Mouse (Mus musculus) embryo, embryonic 9.5 days (tissue): ENCODE measurements around the gene Ruvbl2.

Experiments used
- DNase-seq: peaks from one replicate; pipeline ENCODE4 v3.0.0-alpha.2; 2017; ENCODE audit errors: extremely low spot score

The Ruvbl2 gene

DNA sequence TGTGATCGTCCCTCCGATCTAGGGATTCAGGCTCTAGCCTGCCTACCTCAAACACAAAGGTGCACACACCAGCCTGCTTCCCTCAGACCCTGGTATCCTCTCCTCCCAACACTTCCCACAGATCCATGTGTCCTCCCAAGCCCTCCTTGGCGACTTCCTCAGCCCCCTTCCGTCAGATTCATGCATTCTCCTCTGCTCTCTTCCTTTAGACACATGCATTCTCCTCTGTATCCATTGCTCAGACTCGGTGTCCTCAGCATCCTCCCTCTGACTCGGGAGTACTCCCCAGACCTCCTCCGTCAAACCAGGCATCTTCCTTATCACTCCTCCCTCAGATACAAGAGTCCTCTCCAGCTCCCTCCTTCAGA is 4.1 kb downstream of the Ruvbl2 start:
- no peak for DNase-seq

DNA sequence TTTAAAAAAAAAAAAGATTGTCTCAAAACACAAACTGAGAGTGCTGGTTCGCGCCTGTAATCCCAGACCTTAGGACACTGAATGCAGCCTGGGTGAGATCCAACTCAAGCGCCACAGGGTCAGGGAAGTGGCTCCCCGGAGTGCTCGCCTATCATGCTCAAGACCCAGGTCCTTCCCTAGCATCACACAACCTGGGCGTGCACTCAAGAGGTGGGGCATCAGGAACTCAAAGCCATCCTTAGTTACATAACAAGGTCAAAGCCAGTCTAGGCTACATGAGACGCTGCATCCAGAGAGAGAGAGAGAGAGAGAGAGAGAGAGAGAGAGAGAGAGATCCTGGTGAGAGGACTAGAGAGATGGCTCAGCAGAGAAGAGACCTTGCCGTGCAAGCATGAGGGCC is 11.3 kb downstream of the Ruvbl2 start:
- DNase-seq = no peak

DNA sequence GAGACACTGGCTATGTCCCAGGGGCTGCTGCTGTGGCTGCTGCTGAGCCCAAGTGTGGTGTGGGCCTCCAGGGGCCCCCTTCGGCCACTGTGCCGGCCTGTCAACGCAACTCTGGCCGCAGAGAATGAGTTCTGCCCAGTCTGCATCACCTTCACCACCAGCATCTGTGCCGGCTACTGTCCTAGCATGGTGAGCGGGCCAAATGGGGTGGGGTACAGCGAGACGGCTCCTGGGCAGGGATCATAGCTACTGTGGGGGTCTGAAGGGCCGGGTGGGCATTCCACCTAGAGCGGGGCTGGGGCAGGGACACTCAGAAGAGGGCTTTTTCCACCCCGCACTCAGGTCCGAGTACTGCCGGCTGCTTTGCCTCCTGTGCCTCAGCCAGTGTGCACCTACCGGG is 16.7 kb downstream of the Ruvbl2 start:
- no peak for DNase-seq

DNA sequence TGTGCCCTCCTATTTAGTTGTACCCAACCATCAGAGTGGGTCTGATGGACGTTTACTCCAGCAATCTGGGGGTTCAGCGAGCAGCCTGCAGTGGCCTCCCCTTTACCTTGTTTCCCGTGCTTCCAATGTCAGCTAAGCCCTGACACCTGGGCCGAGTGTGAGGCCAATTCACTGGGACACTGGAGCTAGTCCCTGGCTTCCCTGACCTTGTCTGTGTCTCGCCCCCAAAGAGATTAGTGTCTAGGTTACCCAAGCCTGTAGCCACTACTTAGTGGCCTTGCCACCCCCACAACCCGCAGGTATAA is 17.3 kb downstream of the Ruvbl2 start, which contains the start of gene Lhb:
Gene Lhb, plus strand, starts transcription at position 206 of the 305 bp plus-strand sequence.
- DNase-seq = no peak

DNA sequence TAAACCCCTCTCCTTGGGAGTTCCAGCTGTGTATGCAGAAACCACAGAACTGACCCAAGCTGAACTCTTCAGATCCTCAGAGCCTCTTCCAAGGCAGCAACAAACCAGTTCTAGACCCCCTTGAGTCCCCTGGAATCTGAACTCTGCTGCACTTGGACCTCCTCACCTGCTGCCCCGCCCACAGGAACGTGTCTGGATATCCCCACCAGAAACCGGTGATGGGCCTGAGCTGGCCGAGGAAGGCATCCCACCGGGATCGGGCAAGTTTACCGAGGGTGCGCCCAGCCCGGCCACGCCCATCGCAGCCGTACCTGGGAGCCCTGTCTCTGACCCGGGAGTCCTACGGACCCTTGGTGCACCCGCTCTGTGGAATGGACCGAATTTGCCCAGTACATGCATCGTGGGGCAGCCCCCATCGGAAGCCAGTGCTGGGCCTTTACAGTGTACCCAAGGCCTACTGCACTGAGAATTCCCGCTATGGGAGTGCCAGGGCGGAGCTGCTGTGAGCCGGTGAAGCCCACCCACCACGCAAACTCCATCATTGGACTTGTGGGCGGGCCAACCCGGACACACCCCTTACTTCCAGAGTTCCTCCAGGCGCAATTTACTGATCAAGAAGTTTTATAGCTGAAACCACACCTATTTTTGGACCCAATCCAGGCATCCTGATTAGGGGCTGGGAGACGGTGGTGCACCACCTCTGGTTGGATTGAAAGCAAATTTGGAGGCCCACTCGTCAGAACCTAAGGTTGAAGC is 17.9 kb downstream of the Ruvbl2 start:
- DNase-seq = peak; percentile 41

DNA sequence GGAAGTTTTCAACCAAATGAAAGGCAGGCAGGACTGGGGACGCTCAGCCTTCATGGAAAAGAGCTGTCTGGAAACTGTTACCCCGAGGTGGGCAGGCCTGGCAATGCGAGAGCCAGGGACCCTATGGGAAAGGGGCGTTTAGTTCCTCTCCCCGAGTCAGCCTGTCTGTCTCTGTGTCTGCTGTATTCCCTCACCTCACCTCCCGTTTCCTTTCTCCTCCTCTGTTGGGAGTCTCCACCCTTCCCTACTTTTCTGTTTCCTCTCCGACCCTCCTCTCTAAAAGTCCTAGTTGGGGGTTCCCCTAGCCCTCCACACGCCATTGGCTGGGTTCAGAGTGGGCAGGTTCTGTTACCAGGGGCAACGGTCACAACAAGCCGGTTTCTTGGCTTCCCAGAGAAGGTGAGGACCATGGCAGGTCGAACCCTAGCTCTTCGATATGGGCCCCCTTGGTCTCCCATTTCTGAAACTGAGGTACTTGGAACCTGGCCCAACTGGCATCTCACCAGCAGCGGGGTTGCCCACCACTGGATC is 19.9 kb downstream of the Ruvbl2 start:
- DNase-seq = no peak

DNA sequence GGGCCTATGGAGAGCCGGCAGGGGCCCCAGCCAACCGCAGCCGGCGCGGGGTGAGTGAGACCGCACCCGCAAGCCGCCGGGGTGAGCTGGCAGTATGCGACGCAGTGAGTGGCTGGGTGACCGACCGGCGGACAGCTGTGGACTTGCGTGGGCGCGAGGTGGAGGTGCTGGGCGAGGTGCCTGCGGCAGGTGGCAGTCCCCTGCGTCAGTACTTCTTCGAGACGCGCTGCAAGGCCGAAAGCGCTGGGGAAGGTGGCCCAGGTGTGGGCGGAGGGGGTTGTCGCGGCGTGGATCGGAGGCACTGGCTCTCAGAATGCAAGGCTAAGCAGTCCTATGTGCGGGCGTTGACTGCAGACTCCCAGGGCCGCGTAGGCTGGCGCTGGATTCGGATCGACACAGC is 22.3 kb downstream of the Ruvbl2 start:
- no peak for DNase-seq

DNA sequence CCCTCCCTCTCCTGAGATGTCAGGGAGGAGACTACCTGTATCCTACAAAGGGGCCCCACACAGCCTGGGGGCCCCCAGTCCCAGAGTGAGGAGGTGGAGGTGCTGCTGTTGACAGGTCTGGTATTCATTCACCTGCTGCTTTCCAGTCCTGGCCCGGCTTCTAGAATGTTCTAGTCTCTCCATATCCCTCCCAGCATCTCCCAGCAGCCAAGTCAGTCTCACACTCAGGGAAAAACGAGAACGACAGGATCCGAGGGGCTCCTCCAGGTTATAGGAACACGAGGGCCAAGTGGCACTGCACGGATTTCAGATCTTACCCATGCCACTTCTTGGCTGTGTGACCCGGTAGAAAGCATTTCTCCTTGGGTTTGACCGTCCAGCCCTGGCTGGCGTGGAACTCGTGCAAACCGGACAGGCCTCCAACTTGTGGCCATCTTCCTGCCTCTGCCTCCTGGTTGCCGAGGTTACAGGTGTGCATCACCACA is 23.1 kb downstream of the Ruvbl2 start:
- no peak for DNase-seq

DNA sequence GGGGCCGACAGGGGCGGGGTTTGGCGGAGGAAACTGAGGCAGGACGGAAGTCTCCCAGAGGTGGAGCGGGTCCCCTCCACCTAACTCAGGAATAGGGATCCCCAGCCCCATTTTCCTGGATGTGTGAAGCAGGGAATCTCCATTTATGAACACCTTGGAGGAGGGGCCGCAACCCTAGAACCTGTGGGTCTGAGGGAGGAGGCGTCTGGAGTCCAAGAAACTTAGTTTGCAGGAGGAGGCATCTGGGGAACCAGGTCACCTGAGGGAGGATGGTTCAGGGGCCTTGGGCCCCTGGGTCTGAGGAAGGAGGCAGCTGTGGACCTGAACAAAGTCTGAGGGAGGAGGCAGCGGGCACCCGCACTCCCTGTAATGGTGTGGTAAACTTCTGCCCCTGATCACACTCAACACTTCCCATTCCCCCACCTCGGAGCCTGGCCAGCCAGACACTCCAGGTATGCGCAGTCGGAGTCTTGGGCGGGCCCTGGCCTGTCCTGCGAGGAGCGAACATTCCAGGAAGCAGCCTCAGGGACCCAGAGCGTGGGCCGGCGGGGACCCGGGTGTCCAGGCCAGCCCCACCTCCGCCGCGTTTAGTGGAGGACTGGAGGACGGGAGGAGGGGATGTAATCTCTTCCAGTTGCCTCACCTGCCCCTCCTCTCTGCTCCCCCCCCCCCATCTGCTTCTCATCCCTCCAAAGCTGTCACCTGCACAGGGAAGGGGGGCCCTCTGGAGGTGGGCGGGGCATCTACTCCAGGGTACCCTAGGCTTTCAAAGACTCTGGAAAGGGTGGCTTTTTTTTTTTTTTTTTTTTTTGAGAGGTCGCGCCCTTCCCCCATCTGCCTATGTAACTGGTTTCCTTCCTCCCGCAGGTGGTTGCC is 23.8 kb downstream of the Ruvbl2 start:
- DNase-seq = peak; percentile 33

DNA sequence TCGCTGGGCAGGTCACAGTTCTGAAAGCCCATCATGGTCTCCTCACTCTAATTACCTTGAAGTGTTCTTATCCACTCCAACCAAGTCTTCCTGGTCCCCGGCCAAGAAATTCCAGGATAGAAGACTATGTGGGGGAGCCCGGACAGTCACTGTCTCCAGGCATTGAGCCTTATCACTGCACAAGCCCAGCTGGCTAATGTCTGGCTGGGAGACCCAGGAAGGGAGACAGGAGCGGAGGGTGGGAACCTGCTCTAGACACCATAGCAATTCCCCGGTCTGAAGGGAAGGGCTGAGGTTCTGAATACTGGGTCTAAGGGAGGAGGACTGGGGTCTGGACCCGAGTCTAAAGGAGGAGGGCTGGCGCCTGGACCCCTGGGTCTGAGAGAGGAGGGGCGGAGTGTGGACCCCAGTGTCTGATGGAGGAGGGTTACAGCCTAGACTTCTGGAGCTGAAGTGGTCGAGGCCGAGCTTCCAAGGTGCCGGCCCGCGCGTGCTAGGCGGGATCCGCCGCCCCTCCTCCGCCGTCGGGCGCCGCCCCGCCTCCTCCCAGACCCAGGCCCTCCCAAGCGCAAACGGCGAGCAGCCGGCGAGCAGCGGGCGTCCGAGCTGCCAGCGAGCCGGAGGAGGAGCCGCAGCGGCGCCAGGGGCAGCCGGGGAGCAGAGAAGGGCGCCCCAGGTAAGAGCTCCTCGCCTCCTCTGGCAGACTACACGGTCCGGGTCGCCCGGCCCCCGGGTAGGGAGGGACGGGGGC is 24.6 kb downstream of the Ruvbl2 start, which contains the start of gene Ntf5:
Gene Ntf5, plus strand, starts transcription at position 583 of the 751 bp plus-strand sequence.
- DNase-seq = peak; percentile 51

DNA sequence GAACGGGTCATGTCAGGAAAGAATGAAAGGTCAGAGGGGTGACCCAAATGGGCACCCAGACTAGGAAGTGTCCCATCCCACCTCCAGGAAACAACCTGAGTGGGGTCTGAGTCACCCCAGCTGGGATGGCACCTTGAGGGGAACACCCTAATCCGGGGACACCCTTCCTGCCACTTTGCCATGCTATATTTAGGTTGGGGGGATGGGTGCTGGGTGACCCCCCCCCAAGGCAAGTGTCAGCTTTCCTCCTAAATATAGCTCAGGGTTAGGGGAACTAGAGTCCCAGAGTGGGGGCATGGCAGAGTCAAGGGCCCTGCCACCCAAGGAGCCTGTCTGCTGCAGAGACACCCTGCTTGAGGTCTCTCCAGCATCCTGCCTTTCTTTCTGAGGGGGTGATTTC is 25.5 kb downstream of the Ruvbl2 start:
- DNase-seq = no peak

DNA sequence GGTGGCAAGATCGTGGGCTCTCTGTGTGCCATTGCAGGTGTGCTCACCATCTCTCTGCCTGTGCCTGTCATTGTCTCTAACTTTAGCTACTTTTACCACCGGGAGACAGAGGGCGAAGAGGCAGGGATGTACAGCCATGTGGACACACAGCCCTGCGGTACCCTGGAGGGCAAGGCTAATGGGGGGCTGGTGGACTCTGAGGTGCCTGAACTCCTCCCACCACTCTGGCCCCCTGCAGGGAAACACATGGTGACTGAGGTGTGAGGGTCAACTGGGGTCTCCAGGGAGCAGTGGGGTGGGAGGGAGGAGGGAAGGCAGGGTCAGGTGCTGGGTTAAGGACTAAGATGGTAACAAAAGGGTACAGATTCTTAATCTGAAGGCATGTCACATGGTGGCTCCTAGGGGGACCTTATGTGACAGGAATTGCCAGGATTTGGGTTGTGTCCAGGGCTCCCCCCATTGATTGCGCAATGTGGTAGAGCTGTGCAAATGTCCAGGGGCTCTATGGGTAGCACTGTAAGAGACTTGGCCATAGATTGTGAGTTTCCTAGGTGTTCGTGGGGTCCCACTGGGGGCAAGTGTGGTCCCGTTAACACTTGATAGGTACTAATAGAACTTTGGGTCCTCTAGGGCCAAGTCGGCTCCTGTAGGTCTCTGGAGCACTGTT is 28.3 kb downstream of the Ruvbl2 start:
- no peak for DNase-seq

DNA sequence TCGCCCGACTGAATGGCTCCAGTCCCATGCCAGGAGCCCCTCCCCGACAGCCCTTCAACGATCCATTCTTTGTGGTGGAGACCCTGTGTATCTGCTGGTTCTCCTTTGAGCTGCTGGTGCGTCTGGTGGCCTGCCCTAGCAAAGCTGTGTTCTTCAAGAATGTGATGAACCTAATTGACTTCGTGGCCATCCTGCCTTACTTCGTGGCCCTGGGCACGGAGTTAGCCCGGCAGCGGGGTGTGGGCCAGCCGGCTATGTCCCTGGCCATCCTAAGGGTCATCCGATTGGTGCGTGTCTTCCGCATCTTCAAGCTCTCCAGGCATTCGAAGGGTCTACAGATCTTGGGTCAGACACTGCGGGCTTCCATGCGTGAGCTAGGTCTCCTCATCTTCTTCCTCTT is 28.9 kb downstream of the Ruvbl2 start:
- no peak for DNase-seq

DNA sequence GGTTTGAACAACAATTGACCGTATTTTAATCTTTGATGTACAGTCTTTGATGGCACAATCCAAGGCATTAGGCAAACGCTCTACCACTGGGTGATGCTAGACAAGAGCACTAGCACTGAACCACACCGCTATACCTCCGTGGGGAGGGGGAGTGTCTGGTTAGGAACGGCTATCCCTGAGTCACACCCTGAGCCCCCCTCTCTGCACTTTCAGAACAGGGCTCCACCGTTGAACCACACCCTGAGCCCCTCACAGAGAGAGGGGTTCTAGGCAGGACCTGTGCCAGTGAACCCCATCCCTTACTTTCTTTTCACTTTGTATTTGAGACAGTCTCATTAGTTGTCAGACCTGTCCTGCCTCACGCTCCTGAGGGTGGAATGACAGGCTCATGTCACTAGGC is 29.5 kb downstream of the Ruvbl2 start:
- no peak for DNase-seq

DNA sequence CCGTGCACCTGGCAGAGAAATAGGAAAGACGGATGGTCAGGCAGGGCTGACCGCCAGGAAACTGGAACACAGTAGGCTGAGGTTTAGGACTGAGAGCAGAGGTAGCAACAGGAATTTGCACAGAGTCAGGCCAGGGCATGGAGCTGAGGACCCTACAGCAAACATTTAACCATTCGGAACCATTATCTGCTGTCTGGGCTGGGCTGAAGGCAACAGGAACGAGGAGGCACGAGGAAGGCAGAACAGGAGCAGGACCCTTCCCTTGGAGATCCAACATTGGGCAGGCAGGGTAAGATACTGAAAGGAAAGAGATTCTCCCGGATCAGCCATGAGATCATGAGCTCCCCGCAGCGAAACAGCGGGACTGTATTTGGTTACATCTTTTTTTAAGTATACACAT is 30.1 kb downstream of the Ruvbl2 start:
- DNase-seq = no peak

DNA sequence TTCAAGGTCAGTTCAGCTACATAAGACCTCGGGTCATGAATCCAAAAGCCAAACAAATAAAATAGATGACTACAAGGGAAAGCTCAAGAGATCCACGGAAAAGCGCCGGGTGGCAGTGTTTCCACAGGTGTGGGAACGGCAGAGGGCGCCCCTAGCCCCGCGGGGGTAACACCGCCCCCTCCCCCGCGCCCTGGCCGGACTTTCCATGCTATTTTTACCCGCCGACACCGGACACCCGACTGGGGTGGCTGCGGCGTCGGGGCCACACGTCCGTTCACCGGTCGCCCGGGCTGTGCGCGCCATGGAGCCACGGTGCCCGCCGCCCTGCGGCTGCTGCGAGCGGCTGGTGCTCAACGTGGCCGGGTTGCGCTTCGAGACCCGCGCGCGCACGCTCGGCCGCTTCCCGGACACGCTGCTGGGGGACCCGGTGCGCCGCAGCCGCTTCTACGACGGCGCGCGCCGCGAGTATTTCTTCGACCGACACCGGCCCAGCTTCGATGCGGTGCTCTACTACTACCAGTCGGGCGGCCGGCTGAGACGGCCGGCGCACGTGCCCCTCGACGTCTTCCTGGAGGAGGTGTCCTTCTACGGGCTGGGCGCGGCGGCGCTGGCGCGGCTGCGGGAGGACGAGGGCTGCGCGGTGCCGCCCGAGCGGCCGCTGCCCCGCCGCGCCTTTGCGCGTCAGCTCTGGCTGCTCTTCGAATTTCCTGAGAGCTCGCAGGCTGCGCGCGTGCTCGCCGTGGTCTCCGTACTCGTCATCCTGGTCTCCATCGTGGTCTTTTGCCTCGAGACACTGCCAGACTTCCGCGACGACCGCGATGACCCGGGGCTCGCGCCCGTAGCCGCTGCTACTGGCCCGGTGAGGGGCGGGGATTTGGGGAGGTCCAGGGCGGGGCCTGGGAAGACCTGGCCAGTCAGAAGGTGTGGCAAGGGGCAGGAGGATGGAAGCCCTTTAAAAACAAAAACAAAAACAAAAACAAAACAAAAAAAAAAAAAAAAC is 31.4 kb downstream of the Ruvbl2 start:
- no peak for DNase-seq

DNA sequence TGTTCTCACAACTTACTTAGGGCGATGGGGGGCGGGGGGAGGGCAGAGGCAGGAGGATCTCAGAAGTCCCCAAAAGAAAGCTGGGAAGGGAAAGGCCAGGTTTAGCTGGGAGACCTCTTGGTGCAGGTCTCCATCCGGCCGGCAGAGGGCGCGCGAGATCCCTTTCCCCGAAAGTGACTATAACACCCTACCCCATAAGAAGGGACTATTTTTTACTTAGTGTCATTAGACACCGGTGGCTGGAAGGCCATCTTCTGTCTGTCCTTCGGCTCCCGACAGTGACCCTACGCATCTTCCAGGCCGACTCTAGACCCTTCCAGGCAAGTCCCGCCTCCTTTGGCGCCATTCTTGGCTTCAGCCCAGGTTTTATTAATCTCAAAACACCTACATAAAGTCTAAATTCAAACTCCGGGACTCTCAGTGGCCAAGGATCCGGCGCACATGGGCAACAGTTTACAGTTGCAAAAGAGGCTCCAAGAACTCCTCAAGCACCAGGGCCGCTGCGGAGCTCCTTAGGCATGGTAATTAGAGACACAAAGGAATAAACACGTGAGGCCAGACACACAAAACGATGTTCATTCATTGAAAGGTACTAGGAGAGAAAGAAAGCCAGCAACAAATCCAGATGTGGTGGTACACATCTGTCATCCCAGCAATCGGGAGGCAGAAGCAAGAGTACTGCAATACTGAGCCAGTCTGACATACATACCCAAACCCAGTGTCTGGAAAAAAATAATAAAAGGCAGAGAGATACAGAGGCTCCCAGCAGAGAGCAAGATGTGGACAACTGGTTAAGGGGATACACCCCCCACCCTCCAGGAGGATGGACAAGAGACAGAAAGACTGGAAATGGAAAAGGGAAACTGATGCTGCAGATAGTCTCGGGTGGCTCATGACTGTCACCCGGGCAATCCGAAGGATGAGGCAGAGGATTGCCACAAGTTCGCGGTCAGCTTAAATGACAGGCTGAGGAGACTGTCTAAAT is 32.5 kb downstream of the Ruvbl2 start, which contains the start of gene Kcna7:
Gene Kcna7, plus strand, starts transcription at position 563 of the 985 bp plus-strand sequence.
- peak; percentile 59 for DNase-seq

DNA sequence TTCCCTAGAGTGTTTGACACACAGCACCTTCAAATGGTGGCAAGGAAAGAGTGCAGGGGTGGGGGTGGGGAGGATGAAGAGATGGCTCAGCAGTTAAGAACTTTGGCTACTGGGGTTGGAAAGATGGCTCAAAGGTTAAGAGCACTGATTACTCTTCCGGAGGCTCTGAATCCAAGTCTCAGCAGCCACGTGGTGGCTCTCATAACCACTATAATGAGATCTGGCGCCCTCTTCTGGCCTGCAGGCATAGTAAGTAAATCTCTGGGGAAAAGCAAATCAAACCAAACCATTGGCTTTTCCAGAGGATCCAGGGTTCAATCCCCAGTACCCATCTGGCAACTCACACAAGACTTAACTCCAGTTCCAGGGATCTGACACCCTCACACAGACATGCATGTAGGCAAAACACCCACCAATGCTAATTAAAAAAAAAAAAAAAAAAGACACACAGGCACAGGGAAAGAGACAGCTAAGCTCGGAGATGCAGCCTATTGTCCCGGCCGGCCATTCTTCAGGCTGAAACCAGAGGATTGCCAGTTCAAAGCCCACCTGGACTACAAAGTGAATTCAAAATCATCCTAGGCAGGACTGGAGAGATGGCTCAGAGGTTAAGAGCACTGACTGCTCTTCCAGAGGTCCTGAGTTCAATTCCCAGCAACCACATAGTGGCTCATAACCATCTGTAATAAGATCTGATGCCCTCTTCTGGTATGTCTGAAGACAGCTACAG is 34.2 kb downstream of the Ruvbl2 start:
- peak; percentile 58 for DNase-seq
